11 mouse cellular contexts compared by ENCODE assay signal in genomic region chr12:116919691-116920526, GRCm38 (mm10).
DNase-seq lines count a peak whose midpoint lies in the region; ATAC-seq lines count a peak whose summit lies in the region.
"Had no signal": no experiment of that assay in that cellular context is flagged by ENCODE, and none has a peak within 500 bp of the region (broad histone marks: within the 10 kb centered on the region; RNA-seq: fewer than 3 reads in every experiment).

No protein-coding gene starts in this region.

- peak; percentile 65 for ATAC-seq in frontal cortex, adult (ENCODE audit: low TSS enrichment)
- ATAC-seq in embryonic facial prominence, embryonic 14.5 days (ENCODE audit: low read depth) = peak; percentile 48; the same call in 1 of the 2 replicates
- ATAC-seq in midbrain, embryonic 16.5 days = peak; percentile 87

- H3K9me3 ChIP-seq in embryonic facial prominence, embryonic 14.5 days (ENCODE audit: control insufficient read depth, low read length) = no peaks in the 10 kb centered on the region
- H3K9me3 ChIP-seq in midbrain, embryonic 16.5 days (replicated peaks; ENCODE audit: control insufficient read depth, low read length, poor library complexity, severe bottlenecking) = no peaks in the 10 kb centered on the region
- H3K9me3 ChIP-seq: lung, embryonic 15.5 days had no signal

- no peak overlapping the region for H3K27ac ChIP-seq in embryonic facial prominence, embryonic 14.5 days (replicated peaks; ENCODE audit: low read depth, low read length)
- H3K27ac ChIP-seq in midbrain, embryonic 16.5 days (ENCODE audit: low read length) = peak overlapping the region; percentile 73
- H3K27ac ChIP-seq: lung, embryonic 15.5 days had no signal

- WGBS in embryonic facial prominence, embryonic 14.5 days = 69% methylated on average over 22 of the region's 22 CpGs
- 11% methylated on average over 22 of the region's 22 CpGs for WGBS in midbrain, embryonic 16.5 days

- H3K4me1 ChIP-seq in embryonic facial prominence, embryonic 14.5 days (ENCODE audit: control insufficient read depth, insufficient read depth, low read length) = no peaks in the 10 kb centered on the region
- H3K4me1 ChIP-seq in midbrain, embryonic 16.5 days (ENCODE audit: control insufficient read depth, insufficient read depth, low read length) = peaks cover 44% of the 10 kb centered on the region
- H3K4me1 ChIP-seq: lung, embryonic 15.5 days had no signal

- no peak overlapping the region for H3K4me3 ChIP-seq in embryonic facial prominence, embryonic 14.5 days (ENCODE audit: low read depth, low read length)
- H3K4me3 ChIP-seq in midbrain, embryonic 16.5 days (ENCODE audit: low read depth, low read length) = no peak overlapping the region
- H3K4me3 ChIP-seq: lung, embryonic 15.5 days had no signal

- no peak for DNase-seq in frontal cortex, postnatal 25 days (ENCODE audit: low spot score in 2 of 2)
- DNase-seq in embryonic facial prominence, embryonic 14.5 days (ENCODE audit: low spot score) = peak; percentile 13
- peak; percentile 52 to 66 for DNase-seq in layer of hippocampus, adult 18-20 months (ENCODE audit: low spot score in 2 of 2)
- DNase-seq in kidney, postnatal 36 days = no peak
- no peak for DNase-seq in spleen, postnatal 14 days (ENCODE audit: low spot score in 2 of 2)
- DNase-seq in lung, postnatal 4 days = no peak
- DNase-seq: cerebellum, adult 9-10 months; kidney, postnatal 10 days had no signal

- H3K36me3 ChIP-seq in embryonic facial prominence, embryonic 14.5 days (ENCODE audit: control insufficient read depth, insufficient read depth, low read length) = no peaks in the 10 kb centered on the region
- no peaks in the 10 kb centered on the region for H3K36me3 ChIP-seq in midbrain, embryonic 16.5 days (ENCODE audit: control insufficient read depth, insufficient read depth, low read length)
- H3K36me3 ChIP-seq: lung, embryonic 15.5 days had no signal

- H3K9ac ChIP-seq in embryonic facial prominence, embryonic 14.5 days (ENCODE audit: low read depth, low read length) = no peak overlapping the region
- H3K9ac ChIP-seq in midbrain, embryonic 16.5 days (ENCODE audit: low read depth, low read length) = no peak overlapping the region
- H3K9ac ChIP-seq: lung, embryonic 15.5 days had no signal

- no peak overlapping the region for H3K4me2 ChIP-seq in embryonic facial prominence, embryonic 14.5 days (ENCODE audit: low read depth, low read length)
- H3K4me2 ChIP-seq in midbrain, embryonic 16.5 days (ENCODE audit: low read length) = peak overlapping the region; percentile 8; the same call in 1 of the 2 replicates
- H3K4me2 ChIP-seq: lung, embryonic 15.5 days had no signal

- H3K27me3 ChIP-seq in embryonic facial prominence, embryonic 14.5 days (replicated peaks; ENCODE audit: control insufficient read depth, insufficient read depth, low read length) = no peaks in the 10 kb centered on the region
- H3K27me3 ChIP-seq in midbrain, embryonic 16.5 days (ENCODE audit: control insufficient read depth, insufficient read depth, low read depth, low read length) = no peaks in the 10 kb centered on the region
- H3K27me3 ChIP-seq: lung, embryonic 15.5 days had no signal

Comparison
In these comparisons a context has a peak if more than half of its experiments do, and no peak if none do; other contexts are left out.
1. DNase-seq: peak in embryonic facial prominence, embryonic 14.5 days (single experiment) and layer of hippocampus, adult 18-20 months (2 of 2); none in frontal cortex, postnatal 25 days (0 of 2), kidney, postnatal 36 days (0 of 2), spleen, postnatal 14 days (0 of 2) and lung, postnatal 4 days (0 of 2).
2. Peak in every context shown above with its lines, with median percentiles within 50 percentile points of each other: ATAC-seq.